Mouse (Mus musculus) erythroblast, embryonic 14.5 days (primary cell): ENCODE data around the gene Cmip.

Source experiments
- GATA1 ChIP-seq: IDR thresholded peaks from 2 replicates; pipeline ENCODE4 v1.6.1; 2012; ENCODE audit warnings: low read length, inconsistent platforms, mixed read lengths
- TAL1 ChIP-seq: IDR thresholded peaks from 3 replicates; pipeline ENCODE4 v1.6.1; 2012; ENCODE audit warnings: low read length, inconsistent platforms, mixed read lengths

DNA sequence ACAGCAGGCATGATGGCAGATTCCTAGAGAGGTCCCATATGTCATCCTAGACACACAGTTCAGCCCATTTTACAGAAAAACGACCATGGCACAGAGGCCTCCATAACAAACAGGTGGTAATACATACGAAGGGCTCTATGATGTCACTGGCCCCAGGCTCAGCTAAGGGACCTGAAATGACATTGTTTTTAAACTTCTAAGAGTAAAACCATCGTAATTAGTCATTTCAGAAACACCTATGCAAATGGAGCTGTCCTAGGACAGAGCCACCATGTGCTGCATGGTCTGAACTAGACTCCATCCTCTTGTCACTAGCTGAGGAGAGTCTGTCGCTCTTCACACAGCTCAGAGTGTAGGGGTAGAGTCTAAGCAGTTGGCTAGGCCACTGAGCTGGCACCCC, 173.8 kb downstream of the Cmip start:
- TF ChIP-seq TAL1 (no peak), GATA1 (no peak)
